Mouse (Mus musculus) thymus, adult 2 months (tissue): ENCODE data around the gene Mybpc2.

Experiments
- CTCF ChIP-seq: fragments of 200-500 bp; IDR thresholded peaks from 2 replicates; pipeline ENCODE4 v1.5.1; 2012; ENCODE audit warnings: mild to moderate bottlenecking, control low read depth, low read length, moderate library complexity, borderline replicate concordance; ENCODE audit not compliant: control insufficient read depth, poor library complexity, insufficient read depth; ENCODE audit errors: extremely low read depth
- POLR2A ChIP-seq: fragments of 200-500 bp; IDR thresholded peaks from 2 replicates; pipeline ENCODE4 v1.6.1; 2012; ENCODE audit warnings: mild to moderate bottlenecking, low read length, control low read depth, moderate library complexity; ENCODE audit not compliant: control insufficient read depth, poor library complexity, insufficient read depth; ENCODE audit errors: extremely low read depth

GRCm38 (mm10) chr7:44553826-44554225, 29.4 kb upstream of the Mybpc2 start, which contains the start of gene Nr1h2:
- TF ChIP-seq CTCF (0 out of 2 replicates have a peak, but pooled peaks have one; percentile 28), POLR2A (no peak)
